Mouse (Mus musculus): ENCODE data around the gene Pts.
A peak's percentile ranks its signal among the peaks of the same experiment; 100 is the strongest.

- TF ChIP-seq CTCF (IDR thresholded peaks at IDR 0.05; ENCODE audit: low read depth) (peak; percentile 44), EP300 (IDR thresholded peaks at IDR 0.05; ENCODE audit: low read depth) (no peak)
Measured at GRCm38 (mm10) chr9:50521562-50521961, 7.0 kb downstream of the Pts start.

Data from liver, postnatal 0 days (tissue).